ENCODE assay signal across 8 mouse cellular contexts in the genomic region with DNA sequence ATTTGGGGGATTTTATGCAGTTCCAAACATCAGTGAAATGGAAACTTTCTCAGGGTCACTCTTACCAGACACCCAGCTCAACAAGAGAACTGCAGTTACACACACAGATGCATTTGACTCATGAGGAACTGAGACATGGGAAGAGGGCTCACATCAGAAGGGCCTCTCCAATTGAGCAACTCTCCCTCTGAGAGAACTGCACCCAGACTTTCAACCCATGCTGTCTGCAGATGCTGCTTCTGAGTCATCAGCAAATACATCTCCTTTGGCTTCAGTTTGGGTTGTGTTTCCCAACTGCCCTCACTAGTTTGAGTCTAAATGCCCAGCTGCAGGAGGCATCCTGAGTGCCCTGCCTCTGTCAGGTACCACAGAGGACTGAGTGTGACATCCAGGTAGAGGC. TPM values are rescaled to one million over a fixed set of nuclear protein-coding genes. Genes with fewer than 3 reads are reported as not detected.
A peak's percentile ranks its signal among the peaks of the same experiment; 100 is the strongest.
DNase-seq lines count a peak whose midpoint lies in the region; ATAC-seq and TF ChIP-seq lines count a peak whose summit lies in the region.
"Not testable (repeated sequence)": the region's sequence is repeated elsewhere in the genome, so short reads cannot be mapped to it uniquely, and the experiment has no call there.

No protein-coding gene starts in this region.

- not testable (repeated sequence) for H3K4me3 ChIP-seq in intestine, postnatal 0 days (ENCODE audit: low read depth, low read length); liver, adult 2 months (ENCODE audit: insufficient read depth, low read depth, low read length); lung, postnatal 0 days (ENCODE audit: low read depth, low read length)

- H3K4me2 ChIP-seq in intestine, postnatal 0 days (replicated peaks; ENCODE audit: low read depth); lung, postnatal 0 days (replicated peaks; ENCODE audit: low read depth, low read length): not testable (repeated sequence)

- H3K27me3 ChIP-seq in intestine, postnatal 0 days (replicated peaks; ENCODE audit: control insufficient read depth, insufficient read depth, low read length); liver, adult 2 months (ENCODE audit: control insufficient read depth, insufficient read depth, low read length); lung, postnatal 0 days (replicated peaks; ENCODE audit: insufficient read depth, low read length): not testable (repeated sequence)

- not testable (repeated sequence) for TF ChIP-seq EP300 in lung, postnatal 0 days (IDR thresholded peaks at IDR 0.05)

- not testable (repeated sequence) for TF ChIP-seq POLR2A in liver, adult 2 months (IDR thresholded peaks at IDR 0.05; ENCODE audit: extremely low read depth, insufficient read depth, low read length)

- H3K79me2 ChIP-seq in liver, adult 2 months (ENCODE audit: control insufficient read depth, insufficient read depth, low read length) = not testable (repeated sequence)

- H3K36me3 ChIP-seq in intestine, postnatal 0 days (ENCODE audit: control insufficient read depth, insufficient read depth) = peaks cover 10% of the 10 kb centered on the region; the same call in 1 of the 2 replicates
- H3K36me3 ChIP-seq in liver, adult 2 months (ENCODE audit: control insufficient read depth, insufficient read depth, low read length); lung, postnatal 0 days (ENCODE audit: insufficient read depth, low read length): not testable (repeated sequence)

- DNase-seq in 3T3-L1 (ENCODE audit: low read depth, low spot score) (peak; percentile 70), NIH3T3 (ENCODE audit: low read depth) (peak; percentile 69)
- DNase-seq in brain, adult 2 months (ENCODE audit: low read depth, low spot score) = peak; percentile 16
- DNase-seq in liver, adult 2 months (ENCODE audit: extremely low read depth, low read depth, low spot score) = peak; percentile 37
- peak; percentile 22 for DNase-seq in lung, postnatal 0 days (ENCODE audit: low spot score)

- not testable (repeated sequence) for H3K27ac ChIP-seq in intestine, postnatal 0 days (ENCODE audit: low read depth, low read length); liver, adult 2 months (replicated peaks; ENCODE audit: insufficient read depth, low read depth, low read length); lung, postnatal 0 days (ENCODE audit: low read length)

- H3K9ac ChIP-seq in intestine, postnatal 0 days (ENCODE audit: low read depth, low read length); liver, adult 2 months (ENCODE audit: low read depth, low read length); lung, postnatal 0 days (replicated peaks; ENCODE audit: low read depth): not testable (repeated sequence)

- H3K4me1 ChIP-seq in intestine, postnatal 0 days (replicated peaks; ENCODE audit: control insufficient read depth, insufficient read depth, low read length); liver, adult 2 months (ENCODE audit: control insufficient read depth, insufficient read depth, low read length); lung, postnatal 0 days (ENCODE audit: insufficient read depth, low read depth, low read length): not testable (repeated sequence)

- H3K9me3 ChIP-seq in intestine, postnatal 0 days (ENCODE audit: control insufficient read depth); lung, postnatal 0 days (ENCODE audit: low read length): not testable (repeated sequence)

- not testable (repeated sequence) for TF ChIP-seq CTCF in intestine, postnatal 0 days (IDR thresholded peaks at IDR 0.05; ENCODE audit: low read depth); liver, adult 2 months (IDR thresholded peaks at IDR 0.05; ENCODE audit: low read depth, low read length); lung, postnatal 0 days (IDR thresholded peaks at IDR 0.05)

- peak; percentile 25; the same call in 1 of the 2 replicates for ATAC-seq in intestine, postnatal 0 days
- not testable (repeated sequence) for ATAC-seq in lung, postnatal 0 days
- peak; percentile 98 for ATAC-seq in megakaryocyte, adult 5-6 weeks (ENCODE audit: poor library complexity, severe bottlenecking)
- peak; percentile 88 for ATAC-seq in neutrophil, adult 5-6 weeks (ENCODE audit: extremely low read depth, insufficient number of reproducible peaks, low FRiP score, poor library complexity, severe bottlenecking)

RNA-seq across cellular contexts. Expression of gene Naip2, which starts 18.8 kb away (rescaled TPM):
- 5.5 and 6.6 TPM in 2 replicates for polyA plus RNA-seq in intestine, postnatal 0 days (2015; fragmentation: Nextera tagmentation; extraction: Ambion mirVana)
- total RNA-seq in liver, adult 2 months (2014; rRNA removed) = 4.8 and 5.7 TPM in 2 replicates
- 0.31 and 1.0 TPM in 2 replicates for polyA plus RNA-seq in liver, adult 2 months (2012; rRNA removed)
- polyA plus RNA-seq in lung, postnatal 0 days (2015; fragmentation: Nextera tagmentation; extraction: Ambion mirVana) = 0.84 and 1.3 TPM in 2 replicates
- total RNA-seq in megakaryocyte, adult 5-6 weeks (2015) = 65.0 and 67.0 TPM in 2 replicates
- 88.7 and 94.5 TPM in 2 replicates for total RNA-seq in megakaryocyte, adult 5-6 weeks (2017)
- 21.1 and 25.6 TPM in 2 replicates for total RNA-seq in neutrophil, adult 5-6 weeks (2017)

RNA-seq across cellular contexts. Expression of gene Smn1, which starts 58.5 kb away (rescaled TPM):
- 25.3 and 26.2 TPM in 2 replicates for polyA plus RNA-seq in intestine, postnatal 0 days (2015; fragmentation: Nextera tagmentation; extraction: Ambion mirVana)
- total RNA-seq in liver, adult 2 months (2014; rRNA removed) = 3.3 and 4.6 TPM in 2 replicates
- polyA plus RNA-seq in liver, adult 2 months (2012; rRNA removed) = 6.1 and 6.5 TPM in 2 replicates
- 20.5 and 23.0 TPM in 2 replicates for polyA plus RNA-seq in lung, postnatal 0 days (2015; fragmentation: Nextera tagmentation; extraction: Ambion mirVana)
- 54.1 and 59.9 TPM in 2 replicates for total RNA-seq in megakaryocyte, adult 5-6 weeks (2015)
- 31.2 and 44.4 TPM in 2 replicates for total RNA-seq in megakaryocyte, adult 5-6 weeks (2017)
- 31.8 and 40.7 TPM in 2 replicates for total RNA-seq in neutrophil, adult 5-6 weeks (2017)

Comparison
In these comparisons a context has a peak if more than half of its experiments do, and no peak if none do; other contexts are left out.
1. DNase-seq: peak in every context shown above with its lines; median percentile 70 in 3T3-L1; 69 in NIH3T3; 37 in liver, adult 2 months; 22 in lung, postnatal 0 days; 16 in brain, adult 2 months.